Mouse (Mus musculus): ENCODE measurements around the gene Myh10. TPM values are rescaled to one million over a fixed set of nuclear protein-coding genes. Genes with fewer than 3 reads are reported as not detected.
"Not testable (repeated sequence)": the region's sequence is repeated elsewhere in the genome, so short reads cannot be mapped to it uniquely, and the experiment has no call there.

Myh10 gene
- polyA plus RNA-seq, 1 experiment from 2014 or later = 115 TPM

DNA sequence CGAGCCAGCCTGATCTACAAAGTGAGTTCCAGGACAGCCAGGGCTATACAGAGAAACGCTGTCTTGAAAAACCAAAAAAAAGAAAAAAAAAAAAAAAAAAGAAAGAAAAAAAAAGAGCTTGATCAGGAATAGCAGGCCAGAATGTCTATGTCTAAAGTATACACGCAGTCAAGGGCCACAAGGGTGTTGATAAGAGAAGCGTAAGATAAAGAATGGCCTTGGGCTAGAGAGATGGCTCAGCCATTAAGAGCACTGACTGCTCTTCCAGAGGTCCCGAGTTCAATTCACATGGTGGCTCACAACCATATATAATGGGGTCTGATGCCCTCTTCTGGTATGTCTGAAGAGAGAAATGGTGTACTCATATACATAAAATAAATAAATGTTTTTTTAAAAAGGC, 140.2 kb downstream of the Myh10 start:
- not testable (repeated sequence) for H3K4me1 ChIP-seq; H3K9ac ChIP-seq (replicated peaks)

DNA sequence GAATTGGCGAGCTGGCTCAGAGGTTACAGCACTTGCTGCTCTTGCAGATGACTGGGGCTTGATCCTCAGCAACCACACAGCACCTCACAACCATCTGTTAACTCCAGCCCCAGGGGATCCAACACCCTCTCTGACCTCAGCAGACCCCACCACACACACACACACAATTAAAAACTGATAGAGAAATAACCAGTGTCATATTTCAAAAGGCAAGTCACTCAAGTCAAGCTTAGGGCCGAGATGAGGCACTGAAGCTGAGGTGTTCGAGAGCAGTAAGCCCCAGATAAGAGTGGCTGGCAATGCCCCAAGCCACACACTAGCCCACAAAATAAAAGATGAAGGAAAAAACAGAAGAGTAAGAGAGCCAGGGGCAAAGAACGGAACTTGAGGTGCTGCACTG, 141.4 kb downstream of the Myh10 start:
- 77% methylated on average over 4 of the region's 4 CpGs for WGBS
- Histone ChIP-seq H3K36me3 (peaks cover 74% of the 10 kb centered on the region), H3K27ac (replicated peaks) (no peak overlapping the region), H3K4me3 (no peak overlapping the region), H3K9me3 (no peaks in the 10 kb centered on the region), H3K4me1 (no peaks in the 10 kb centered on the region), H3K9ac (replicated peaks) (no peak overlapping the region), H3K4me2 (replicated peaks) (no peak overlapping the region), H3K27me3 (no peaks in the 10 kb centered on the region)
- ATAC-seq (replicated peaks) = no peak

More for the DNA sequence above, 140.2 kb downstream of the Myh10 start:
- not testable (repeated sequence) for H3K4me3 ChIP-seq; H3K9me3 ChIP-seq; H3K27ac ChIP-seq (replicated peaks); H3K4me2 ChIP-seq (replicated peaks); H3K27me3 ChIP-seq; ATAC-seq (replicated peaks)
- 91% methylated on average over 5 of the region's 5 CpGs for WGBS
- H3K36me3 ChIP-seq = peaks cover 80% of the 10 kb centered on the region

DNA sequence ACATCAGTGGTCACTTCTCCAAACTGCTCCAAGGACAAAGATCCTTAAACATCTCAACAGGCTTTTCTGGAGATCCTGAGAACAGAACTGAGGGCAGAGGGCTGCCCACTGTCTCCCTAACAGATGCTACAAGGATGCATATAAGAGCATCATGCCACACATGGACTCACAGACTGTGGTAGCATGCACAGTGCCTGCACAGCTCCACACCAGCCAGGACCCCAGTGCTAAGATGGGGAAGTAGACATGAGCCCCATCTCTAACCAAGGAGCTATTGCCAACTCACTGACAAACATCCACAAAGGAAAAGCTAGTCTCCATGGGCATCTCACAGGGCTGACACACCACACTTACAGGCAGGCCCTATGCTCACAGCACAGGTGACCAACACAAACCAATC, 142.2 kb downstream of the Myh10 start:
- H3K36me3 ChIP-seq = peaks cover 69% of the 10 kb centered on the region
- no peak for ATAC-seq (replicated peaks)

DNA sequence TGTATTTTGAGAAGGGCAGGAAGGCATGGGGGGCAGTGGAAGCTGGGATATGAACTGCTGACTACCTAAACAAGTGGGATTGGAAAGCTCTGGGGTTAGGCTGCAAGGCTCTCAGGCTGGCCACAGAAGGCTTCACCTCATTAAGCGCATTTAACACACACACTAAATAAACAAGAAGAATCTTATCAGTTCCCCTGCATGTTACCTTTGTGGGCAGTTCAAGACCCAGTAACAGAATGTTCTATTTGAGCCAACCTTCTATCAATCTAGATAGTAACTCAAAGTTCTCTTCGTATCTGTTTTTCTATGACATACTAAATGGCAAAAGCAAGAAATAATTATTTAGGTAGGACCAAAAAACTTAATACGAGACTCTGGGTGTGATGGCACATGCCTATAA, 143.7 kb downstream of the Myh10 start:
- H3K4me3 ChIP-seq = no peak overlapping the region
- no peaks in the 10 kb centered on the region for H3K9me3 ChIP-seq
- H3K27ac ChIP-seq (replicated peaks) = no peak overlapping the region
- H3K9ac ChIP-seq (replicated peaks) = no peak overlapping the region
- H3K27me3 ChIP-seq = no peaks in the 10 kb centered on the region
- H3K4me1 ChIP-seq = no peaks in the 10 kb centered on the region
- peaks cover 71% of the 10 kb centered on the region for H3K36me3 ChIP-seq
- ATAC-seq (replicated peaks) = no peak
- 95% methylated on average over 3 of the region's 3 CpGs for WGBS
- no peak overlapping the region for H3K4me2 ChIP-seq (replicated peaks)

More for the DNA sequence above, 142.2 kb downstream of the Myh10 start:
- Histone ChIP-seq H3K27me3 (no peaks in the 10 kb centered on the region), H3K9ac (replicated peaks) (no peak overlapping the region), H3K9me3 (no peaks in the 10 kb centered on the region), H3K27ac (replicated peaks) (no peak overlapping the region), H3K4me3 (no peak overlapping the region), H3K4me2 (replicated peaks) (no peak overlapping the region), H3K4me1 (no peaks in the 10 kb centered on the region)

DNA sequence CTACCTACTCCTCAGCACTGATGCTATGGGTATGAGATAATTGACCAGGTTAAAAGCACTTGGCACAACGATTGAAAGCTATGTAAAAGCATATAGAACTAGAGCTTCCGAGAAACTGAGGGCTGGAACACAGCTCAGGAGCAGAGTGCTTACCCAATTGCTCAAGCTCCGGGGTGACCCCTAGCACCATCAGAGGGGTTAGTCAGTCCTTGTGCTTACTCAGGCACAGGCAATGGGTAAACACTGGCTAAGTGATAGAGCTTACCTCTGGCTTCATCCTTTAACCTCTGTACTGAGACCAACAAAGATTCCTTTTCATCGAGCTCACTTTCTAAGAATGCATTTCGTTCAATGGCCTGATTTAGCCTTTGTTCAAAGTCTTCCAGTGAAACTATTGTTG, 148.2 kb downstream of the Myh10 start:
- Histone ChIP-seq H3K9ac (replicated peaks) (no peak overlapping the region), H3K27ac (replicated peaks) (no peak overlapping the region), H3K4me2 (replicated peaks) (no peak overlapping the region), H3K27me3 (no peaks in the 10 kb centered on the region), H3K4me1 (no peaks in the 10 kb centered on the region), H3K4me3 (no peak overlapping the region), H3K36me3 (peaks cover 60% of the 10 kb centered on the region), H3K9me3 (no peaks in the 10 kb centered on the region)
- WGBS = 61% methylated on average over 5 of the region's 5 CpGs
- no peak for ATAC-seq (replicated peaks)

DNA sequence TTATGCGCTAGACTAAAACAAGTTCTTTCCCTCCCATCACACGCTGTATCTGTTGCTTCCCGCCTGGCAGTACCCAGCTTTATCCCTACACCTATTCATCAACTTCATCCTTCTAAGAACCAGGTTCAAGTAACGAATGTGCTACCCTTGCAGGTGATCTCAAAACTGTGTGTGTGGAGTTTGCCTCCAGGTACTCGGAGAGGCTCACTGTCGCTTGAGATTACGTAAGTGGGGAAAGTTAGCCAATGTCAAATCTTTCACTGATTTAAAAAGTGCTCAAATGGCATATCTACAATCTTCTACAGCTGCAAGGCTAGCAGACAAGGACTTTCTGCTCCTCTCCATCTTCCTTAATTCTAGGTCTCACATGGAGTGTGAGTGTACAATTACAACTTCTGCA, 159.5 kb downstream of the Myh10 start:
- Histone ChIP-seq H3K36me3 (no peaks in the 10 kb centered on the region), H3K4me3 (no peak overlapping the region), H3K4me2 (replicated peaks) (no peak overlapping the region), H3K9me3 (no peaks in the 10 kb centered on the region), H3K4me1 (peaks cover 31% of the 10 kb centered on the region), H3K27me3 (no peaks in the 10 kb centered on the region; the same call in 1 of the 2 replicates), H3K9ac (replicated peaks) (no peak overlapping the region), H3K27ac (replicated peaks) (no peak overlapping the region)
- WGBS = 89% methylated on average over 7 of the region's 7 CpGs
- ATAC-seq (replicated peaks) = no peak

DNA sequence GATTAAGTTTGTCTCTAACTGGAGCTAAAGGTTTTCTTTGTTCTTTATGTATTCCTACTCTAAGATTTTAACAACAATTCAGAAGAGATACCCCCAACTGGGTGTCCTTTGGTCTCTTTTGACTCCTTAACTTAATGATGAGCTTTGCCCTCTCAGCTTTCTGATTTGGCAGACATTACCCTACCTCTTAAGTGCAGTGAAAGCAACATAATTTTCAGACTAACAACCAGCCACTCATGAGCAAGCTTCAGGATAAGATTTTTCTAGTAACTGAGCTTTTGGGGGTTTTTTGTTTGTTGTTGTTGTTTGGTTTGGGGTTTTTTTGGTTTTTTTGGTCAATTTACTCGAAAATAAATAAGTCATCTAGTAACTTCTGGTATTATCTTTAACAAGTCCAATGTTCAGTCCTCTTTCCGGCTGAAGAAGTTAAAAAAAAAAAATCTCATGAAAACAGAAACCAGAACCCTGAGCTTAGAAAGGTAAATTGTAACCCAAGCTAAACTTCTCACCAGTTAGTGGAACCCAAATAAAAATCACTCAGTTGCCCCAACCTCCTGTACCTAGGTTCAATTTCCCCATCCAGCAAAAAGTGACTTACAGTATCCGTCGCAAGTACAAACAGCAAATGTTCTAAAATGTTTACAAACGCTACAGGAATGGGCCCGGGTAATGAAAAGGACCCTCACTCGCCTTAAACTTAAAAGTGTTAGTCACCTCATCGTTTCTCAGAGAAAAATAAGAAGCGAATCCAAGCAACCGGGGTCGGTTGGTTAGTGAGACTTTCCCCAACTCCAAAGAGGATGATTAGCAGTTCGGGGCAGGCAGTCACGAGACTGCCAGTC, 160.5 kb downstream of the Myh10 start:
- Histone ChIP-seq H3K4me1 (peaks cover 31% of the 10 kb centered on the region), H3K4me2 (replicated peaks) (peak overlapping the region; percentile 70), H3K27ac (replicated peaks) (peak overlapping the region; percentile 94), H3K9ac (replicated peaks) (peak overlapping the region; percentile 91), H3K27me3 (peaks cover 5% of the 10 kb centered on the region; the same call in 1 of the 2 replicates), H3K9me3 (no peaks in the 10 kb centered on the region), H3K36me3 (no peaks in the 10 kb centered on the region), H3K4me3 (peak overlapping the region; percentile 94)
- ATAC-seq (replicated peaks) = no peak
- WGBS = 3% methylated on average over 13 of the region's 13 CpGs

DNA sequence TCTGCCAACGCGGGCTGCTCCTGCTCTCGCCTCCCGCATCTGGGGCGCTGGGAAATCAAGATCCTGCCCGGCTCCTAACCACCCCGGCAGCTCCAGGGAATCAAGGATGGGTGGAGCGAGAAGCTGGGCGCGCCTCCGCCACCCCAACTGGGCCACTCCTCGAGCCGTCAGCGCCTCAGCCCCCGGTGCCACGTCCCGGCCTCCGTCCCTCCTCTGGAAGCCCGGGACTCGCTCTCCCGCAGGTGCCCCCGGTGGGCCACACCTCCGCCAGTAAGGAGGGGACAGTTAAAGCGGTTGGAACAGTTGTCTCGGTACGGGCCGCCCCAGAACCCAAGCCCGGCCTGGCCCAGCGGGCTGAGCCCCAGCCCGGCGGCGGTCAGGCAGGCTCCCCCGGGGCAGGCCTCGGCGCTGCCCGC, 161.1 kb downstream of the Myh10 start:
- Histone ChIP-seq H3K9me3 (no peaks in the 10 kb centered on the region), H3K9ac (replicated peaks) (peak overlapping the region; percentile 91), H3K27me3 (peaks cover 5% of the 10 kb centered on the region; the same call in 1 of the 2 replicates), H3K4me2 (replicated peaks) (peak overlapping the region; percentile 70), H3K36me3 (no peaks in the 10 kb centered on the region), H3K4me1 (peaks cover 31% of the 10 kb centered on the region), H3K4me3 (peak overlapping the region; percentile 94), H3K27ac (replicated peaks) (peak overlapping the region; percentile 94)
- ATAC-seq (replicated peaks) = no peak; the same call in 1 of the 2 replicates
- under 1% methylated on average over 36 of the region's 36 CpGs for WGBS

DNA sequence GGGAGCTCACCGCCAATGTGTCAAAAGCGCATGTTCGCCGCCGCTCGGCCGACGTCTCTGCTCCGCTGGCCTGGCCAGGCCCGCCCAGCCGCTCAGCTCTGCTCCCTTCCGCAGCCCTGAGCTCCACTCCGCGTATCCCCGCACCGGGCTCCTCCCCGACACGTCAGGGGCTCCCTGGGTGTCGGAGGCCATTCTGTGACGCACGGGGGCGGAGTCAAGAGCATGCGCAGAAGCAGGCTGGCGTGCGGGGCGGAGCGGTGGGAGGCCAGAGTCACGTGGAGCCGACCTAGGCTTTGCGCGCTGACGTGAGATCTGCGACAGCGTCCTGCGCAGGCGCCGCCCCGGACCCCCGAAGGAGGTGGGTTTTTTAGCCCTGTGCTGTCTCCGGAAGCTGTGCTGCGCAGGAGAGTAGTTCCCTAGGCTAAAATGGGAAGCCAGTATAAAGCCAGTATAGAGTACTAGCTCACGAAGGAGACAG, 161.6 kb downstream of the Myh10 start:
- H3K9me3 ChIP-seq = no peaks in the 10 kb centered on the region
- peak overlapping the region; percentile 91 for H3K9ac ChIP-seq (replicated peaks)
- peak overlapping the region; percentile 70 for H3K4me2 ChIP-seq (replicated peaks)
- WGBS = under 1% methylated on average over 42 of the region's 42 CpGs
- H3K4me3 ChIP-seq = peak overlapping the region; percentile 94
- H3K27ac ChIP-seq (replicated peaks) = peak overlapping the region; percentile 94
- H3K36me3 ChIP-seq = no peaks in the 10 kb centered on the region
- ATAC-seq (replicated peaks) = peak; percentile 99
- peaks cover 5% of the 10 kb centered on the region; the same call in 1 of the 2 replicates for H3K27me3 ChIP-seq
- peaks cover 31% of the 10 kb centered on the region for H3K4me1 ChIP-seq

DNA sequence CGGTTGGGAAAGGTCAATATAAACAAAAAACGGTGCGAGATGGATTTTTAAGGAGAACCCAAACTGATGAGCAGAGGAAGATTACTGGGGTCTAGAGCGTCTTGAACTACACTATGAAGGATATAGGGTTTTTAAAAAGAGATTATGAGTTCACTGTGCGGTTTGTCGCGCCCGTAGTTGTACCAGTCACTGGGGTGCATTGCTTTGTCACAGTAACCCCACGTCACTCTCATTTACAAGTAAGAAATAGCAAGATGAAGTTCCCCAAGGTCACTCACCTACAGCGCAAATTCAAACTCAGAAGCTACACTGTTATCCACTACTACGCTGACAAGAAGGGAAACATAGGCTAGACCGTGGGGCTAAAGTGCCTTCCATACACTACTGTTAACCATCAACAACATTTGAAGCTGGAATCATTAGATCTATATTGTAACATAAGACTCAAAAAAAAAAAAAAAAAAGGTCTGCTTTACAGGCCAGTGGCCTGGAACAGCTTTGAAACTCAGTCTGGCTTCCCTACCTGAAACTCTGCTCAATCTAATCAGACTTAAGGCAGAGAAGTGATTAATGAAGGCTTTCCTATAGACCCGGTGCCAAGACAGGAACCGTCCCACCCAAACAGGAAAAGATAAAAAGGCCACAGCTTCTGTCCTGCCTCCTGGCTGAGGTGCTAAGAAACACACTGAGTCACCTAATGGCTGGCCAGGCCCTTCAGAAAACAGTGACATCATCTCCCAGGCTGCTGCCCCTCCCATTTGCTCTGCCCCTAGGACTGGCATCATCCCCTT, 162.4 kb downstream of the Myh10 start:
- Histone ChIP-seq H3K4me1 (peaks cover 31% of the 10 kb centered on the region), H3K27me3 (peaks cover 5% of the 10 kb centered on the region; the same call in 1 of the 2 replicates), H3K4me2 (replicated peaks) (peak overlapping the region; percentile 70), H3K27ac (replicated peaks) (peak overlapping the region; percentile 76), H3K9ac (replicated peaks) (peak overlapping the region; percentile 39), H3K4me3 (peak overlapping the region; percentile 94), H3K9me3 (no peaks in the 10 kb centered on the region), H3K36me3 (no peaks in the 10 kb centered on the region)
- ATAC-seq (replicated peaks) = no peak
- 46% methylated on average over 14 of the region's 14 CpGs for WGBS

DNA sequence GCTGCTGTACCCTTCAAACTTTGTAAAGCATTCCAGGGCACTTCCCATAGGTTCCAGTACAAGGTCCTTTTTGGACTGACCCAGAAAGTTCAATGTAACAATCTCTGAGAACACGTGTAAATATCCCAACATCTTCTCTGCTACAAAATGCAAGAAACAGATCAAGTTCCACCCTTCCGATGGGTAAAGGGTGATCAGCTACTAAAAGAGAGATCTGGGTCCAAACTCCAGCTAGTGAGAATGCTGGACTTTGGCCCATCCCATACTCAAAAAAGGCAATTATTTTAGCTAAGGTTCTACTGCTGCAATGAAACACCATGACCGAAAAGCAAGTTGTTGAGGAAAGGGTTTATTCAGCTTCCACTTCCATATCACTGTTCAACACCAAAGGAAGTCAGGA, 163.3 kb downstream of the Myh10 start:
- Histone ChIP-seq H3K4me2 (replicated peaks) (no peak overlapping the region), H3K4me3 (no peak overlapping the region), H3K36me3 (no peaks in the 10 kb centered on the region), H3K27ac (replicated peaks) (0 out of 2 replicates have a peak overlapping the region, but pooled peaks have one; percentile 8), H3K9me3 (no peaks in the 10 kb centered on the region), H3K27me3 (peaks cover 5% of the 10 kb centered on the region; the same call in 1 of the 2 replicates), H3K9ac (replicated peaks) (no peak overlapping the region), H3K4me1 (peaks cover 31% of the 10 kb centered on the region)
- ATAC-seq (replicated peaks) = no peak
- WGBS = 89% methylated on average over 3 of the region's 3 CpGs

DNA sequence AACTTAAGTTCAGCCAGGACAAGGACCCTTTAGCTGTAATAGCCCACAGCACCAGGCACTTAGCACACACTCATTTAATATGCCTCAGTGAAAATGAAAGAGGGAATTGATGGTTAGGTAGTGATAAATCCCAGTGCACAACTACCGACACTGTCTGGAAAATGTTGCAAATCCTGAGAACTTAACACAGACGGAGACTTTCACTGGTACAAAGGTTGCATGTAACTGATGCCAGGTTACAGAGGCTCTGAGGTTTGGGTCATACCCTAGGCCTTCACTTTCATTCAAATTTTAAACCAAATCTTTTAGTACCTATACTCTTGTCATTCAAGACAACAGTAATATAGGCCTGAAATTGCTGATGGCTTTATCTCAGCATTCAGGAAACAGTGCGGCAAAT, 166.0 kb downstream of the Myh10 start:
- Histone ChIP-seq H3K9ac (replicated peaks) (no peak overlapping the region), H3K4me2 (replicated peaks) (no peak overlapping the region), H3K4me3 (no peak overlapping the region), H3K36me3 (no peaks in the 10 kb centered on the region), H3K27ac (replicated peaks) (no peak overlapping the region), H3K9me3 (no peaks in the 10 kb centered on the region), H3K4me1 (peaks cover 5% of the 10 kb centered on the region), H3K27me3 (peaks cover 5% of the 10 kb centered on the region; the same call in 1 of the 2 replicates)
- ATAC-seq (replicated peaks) = no peak
- WGBS = 84% methylated on average over 3 of the region's 3 CpGs

Measured in forebrain, embryonic 15.5 days (tissue).